In genomic region chr14:30641748-30642147, GRCm38 (mm10) we compare ENCODE assay signal across 16 mouse cellular contexts. TPM values are rescaled to one million over a fixed set of nuclear protein-coding genes. Genes with fewer than 3 reads are reported as not detected.
DNase-seq lines count a peak whose midpoint lies in the region; ATAC-seq lines count a peak whose summit lies in the region.
"Had no signal": no experiment of that assay in that cellular context is flagged by ENCODE, and none has a peak within 500 bp of the region (broad histone marks: within the 10 kb centered on the region; RNA-seq: fewer than 3 reads in every experiment).

No protein-coding gene starts in this region.

- peak overlapping the region; percentile 11; the same call in 1 of the 2 replicates for H3K27ac ChIP-seq in lung, embryonic 16.5 days (ENCODE audit: low read length)
- H3K27ac ChIP-seq: embryonic facial prominence, embryonic 12.5 days; hindbrain, postnatal 0 days; limb, embryonic 12.5 days; midbrain, embryonic 13.5 days had no signal

- H3K9me3 ChIP-seq in lung, embryonic 16.5 days (ENCODE audit: control insufficient read depth, low read length): no peaks in the 10 kb centered on the region
- H3K9me3 ChIP-seq: embryonic facial prominence, embryonic 12.5 days; limb, embryonic 12.5 days; midbrain, embryonic 13.5 days had no signal

- no peak overlapping the region for H3K4me2 ChIP-seq in lung, embryonic 16.5 days (ENCODE audit: low read depth, low read length)
- H3K4me2 ChIP-seq: embryonic facial prominence, embryonic 12.5 days; limb, embryonic 12.5 days; midbrain, embryonic 13.5 days had no signal

- ATAC-seq in lung, embryonic 16.5 days (ENCODE audit: low read depth): no peak
- peak; percentile 95 for ATAC-seq in granulocyte monocyte progenitor cell, adult 5-6 weeks (replicated peaks; ENCODE audit: poor library complexity, severe bottlenecking)
- ATAC-seq: activated CD4-positive, CD25-positive, alpha-beta regulatory T cell, adult 4 months; hindbrain, postnatal 0 days; midbrain, embryonic 13.5 days had no signal

- H3K4me3 ChIP-seq in lung, embryonic 16.5 days (ENCODE audit: low read length): no peak overlapping the region
- H3K4me3 ChIP-seq: embryonic facial prominence, embryonic 12.5 days; limb, embryonic 12.5 days; midbrain, embryonic 13.5 days had no signal

- no peak overlapping the region for H3K9ac ChIP-seq in lung, embryonic 16.5 days (ENCODE audit: low read length)
- H3K9ac ChIP-seq: embryonic facial prominence, embryonic 12.5 days; limb, embryonic 12.5 days; midbrain, embryonic 13.5 days had no signal

- 50% methylated on average over 2 of the region's 2 CpGs for WGBS in lung, embryonic 16.5 days

- no peaks in the 10 kb centered on the region for H3K36me3 ChIP-seq in lung, embryonic 16.5 days (ENCODE audit: control insufficient read depth, insufficient read depth, low read length)
- H3K36me3 ChIP-seq in splenic B cell, adult 2 months (ENCODE audit: control insufficient read depth, insufficient read depth, low read length, poor library complexity, severe bottlenecking): no peaks in the 10 kb centered on the region
- H3K36me3 ChIP-seq: embryonic facial prominence, embryonic 12.5 days; limb, embryonic 12.5 days; midbrain, embryonic 13.5 days had no signal

- H3K4me1 ChIP-seq in lung, embryonic 16.5 days (replicated peaks; ENCODE audit: control insufficient read depth, insufficient read depth, low read length): peaks cover 6% of the 10 kb centered on the region
- H3K4me1 ChIP-seq: midbrain, embryonic 13.5 days had no signal

- no peak for DNase-seq in lung, postnatal 14 days
- peak; percentile 50 for DNase-seq in splenic B cell, adult 2 months (ENCODE audit: low read depth, low spot score)
- no peak for DNase-seq in layer of hippocampus, adult 9-11 months
- no peak for DNase-seq in left cerebral cortex, adult 9 months (ENCODE audit: low spot score in 2 of 2)
- no peak for DNase-seq in T-cell, adult 2 months (ENCODE audit: low spot score)
- DNase-seq: adrenal gland, postnatal 36 days; gastrocnemius, postnatal 14 days; heart, postnatal 36 days; kidney, adult 2 months had no signal

- H3K27me3 ChIP-seq in lung, embryonic 16.5 days (ENCODE audit: control insufficient read depth, insufficient read depth, low read depth, low read length): no peaks in the 10 kb centered on the region
- H3K27me3 ChIP-seq in splenic B cell, adult 2 months (ENCODE audit: control insufficient read depth, insufficient read depth, low read length, poor library complexity, severe bottlenecking): no peaks in the 10 kb centered on the region
- H3K27me3 ChIP-seq: embryonic facial prominence, embryonic 12.5 days; limb, embryonic 12.5 days; midbrain, embryonic 13.5 days had no signal

RNA-seq across cellular contexts. Expression of gene Rft1, which starts 12.4 kb away (rescaled TPM):
- polyA plus RNA-seq in lung, embryonic 16.5 days (2015; fragmentation: Nextera tagmentation; extraction: Ambion mirVana): 17.6 and 18.1 TPM in 2 replicates
- total RNA-seq in granulocyte monocyte progenitor cell, adult 5-6 weeks (2014; fragmentation: Nextera tagmentation): 16.7 and 20.4 TPM in 2 replicates
- total RNA-seq in granulocyte monocyte progenitor cell, adult 5-6 weeks (2017): 16.9 and 21.4 TPM in 2 replicates

RNA-seq across cellular contexts. Expression of gene Prkcd, which starts 15.7 kb away (rescaled TPM):
- 53.4 and 55.4 TPM in 2 replicates for polyA plus RNA-seq in lung, embryonic 16.5 days (2015; fragmentation: Nextera tagmentation; extraction: Ambion mirVana)
- total RNA-seq in granulocyte monocyte progenitor cell, adult 5-6 weeks (2014; fragmentation: Nextera tagmentation): 158 and 179 TPM in 2 replicates
- total RNA-seq in granulocyte monocyte progenitor cell, adult 5-6 weeks (2017): 113 and 117 TPM in 2 replicates
